15 mouse cellular contexts compared by ENCODE assay signal in genomic region chr13:52618592-52618991, GRCm38 (mm10).
"Had no signal": no experiment of that assay in that cellular context is flagged by ENCODE, and none has a peak within 500 bp of the region (broad histone marks: within the 10 kb centered on the region; RNA-seq: fewer than 3 reads in every experiment).

No protein-coding gene starts in this region.

- H3K4me3 ChIP-seq: kidney, embryonic 15.5 days; limb, embryonic 15.5 days; liver, embryonic 12.5 days; myocyte; neural tube, embryonic 15.5 days; stomach, embryonic 15.5 days had no signal

- H3K9ac ChIP-seq: kidney, embryonic 15.5 days; limb, embryonic 15.5 days; liver, embryonic 12.5 days; lung, embryonic 14.5 days; neural tube, embryonic 15.5 days; stomach, embryonic 15.5 days had no signal

- H3K9me3 ChIP-seq: kidney, embryonic 15.5 days; limb, embryonic 15.5 days; liver, embryonic 12.5 days; neural tube, embryonic 15.5 days; stomach, embryonic 15.5 days had no signal

- H3K4me2 ChIP-seq: kidney, embryonic 15.5 days; limb, embryonic 15.5 days; liver, embryonic 12.5 days; lung, embryonic 14.5 days; neural tube, embryonic 15.5 days; stomach, embryonic 15.5 days had no signal

- H3K27me3 ChIP-seq: kidney, embryonic 15.5 days; limb, embryonic 15.5 days; liver, embryonic 12.5 days; neural tube, embryonic 15.5 days; stomach, embryonic 15.5 days had no signal

- ATAC-seq: intestine, embryonic 16.5 days; liver, embryonic 12.5 days had no signal

- H3K36me3 ChIP-seq: kidney, embryonic 15.5 days; limb, embryonic 15.5 days; neural tube, embryonic 15.5 days; stomach, embryonic 15.5 days had no signal

- H3K4me1 ChIP-seq: kidney, embryonic 15.5 days; limb, embryonic 15.5 days; neural tube, embryonic 15.5 days; stomach, embryonic 15.5 days had no signal

- DNase-seq: kidney, adult 2 months; kidney, postnatal 25 days; lung, embryonic 14.5 days; lung, postnatal 14 days; midbrain, embryonic 14.5 days; right cerebral cortex, postnatal 4 days; thymus, adult 2 months; thymus, postnatal 25 days had no signal

- H3K27ac ChIP-seq: kidney, embryonic 15.5 days; limb, embryonic 15.5 days; liver, embryonic 12.5 days; neural tube, embryonic 15.5 days; stomach, embryonic 15.5 days had no signal
